Mouse (Mus musculus) embryonic fibroblast, embryonic 13.5 days (primary cell): ENCODE data around the gene Siva1. TPM values are rescaled to one million over a fixed set of nuclear protein-coding genes. Genes with fewer than 3 reads are reported as not detected.

Experiments
- H3K27ac ChIP-seq: 2 replicates; pipeline ENCODE4 v1.5.1; 2012; ENCODE audit warnings: low read length, control low read depth, inconsistent platforms; ENCODE audit not compliant: insufficient read depth
- H3K4me1 ChIP-seq: 2 replicates; pipeline ENCODE4 v1.6.1; 2011; ENCODE audit warnings: low read length; ENCODE audit not compliant: control insufficient read depth, insufficient read depth
- H3K4me3 ChIP-seq: 2 replicates; pipeline ENCODE4 v1.5.1; 2011; ENCODE audit warnings: mild to moderate bottlenecking, control low read depth, low read length; ENCODE audit not compliant: insufficient read depth
- CTCF ChIP-seq: IDR thresholded peaks from 2 replicates; pipeline ENCODE4 v1.5.1; 2011; ENCODE audit warnings: mild to moderate bottlenecking, control low read depth, low read length, moderate library complexity, borderline replicate concordance; ENCODE audit not compliant: insufficient read depth
- POLR2A ChIP-seq: IDR thresholded peaks from 2 replicates; pipeline ENCODE4 v1.6.1; 2011; ENCODE audit warnings: low read depth, mild to moderate bottlenecking, control low read depth, low read length, moderate library complexity
- polyA plus RNA-seq: library from polyadenylated mRNA; stranded (reverse); fragments of >200 nt; gene quantifications from 2 replicates; pipeline ENCODE4 v1.2.4, GENCODE M21; 2011; ENCODE audit warnings: low read depth; ENCODE audit not compliant: missing spikeins, insufficient read length

Siva1 gene
- polyA plus RNA-seq, 1 experiment = 93.5 TPM

GRCm38 (mm10) chr12:112658619-112659018 is 14.1 kb downstream of the Siva1 start:
- no peak overlapping the region for H3K27ac ChIP-seq
- no peak overlapping the region for H3K4me3 ChIP-seq
- H3K4me1 ChIP-seq = no peaks in the 10 kb centered on the region
- no peak for TF ChIP-seq CTCF
- TF ChIP-seq POLR2A = no peak

GRCm38 (mm10) chr12:112659109-112659508 is 14.6 kb downstream of the Siva1 start:
- TF ChIP-seq POLR2A (no peak), CTCF (peak; percentile 10; the same call in 1 of the 2 replicates)
- Histone ChIP-seq H3K27ac (no peak overlapping the region), H3K4me3 (no peak overlapping the region), H3K4me1 (no peaks in the 10 kb centered on the region)

GRCm38 (mm10) chr12:112660576-112661326 is 16.3 kb downstream of the Siva1 start:
- TF ChIP-seq CTCF (no peak), POLR2A (no peak)
- Histone ChIP-seq H3K27ac (no peak overlapping the region), H3K4me3 (no peak overlapping the region), H3K4me1 (no peaks in the 10 kb centered on the region)

- TF ChIP-seq CTCF (no peak), POLR2A (no peak)
- no peaks in the 10 kb centered on the region for H3K4me1 ChIP-seq
- no peak overlapping the region for H3K4me3 ChIP-seq
- no peak overlapping the region for H3K27ac ChIP-seq
Observed at GRCm38 (mm10) chr12:112661327-112661605, 16.8 kb downstream of the Siva1 start.

- Histone ChIP-seq H3K27ac (no peak overlapping the region), H3K4me1 (no peaks in the 10 kb centered on the region), H3K4me3 (no peak overlapping the region)
- TF ChIP-seq POLR2A = no peak
- TF ChIP-seq CTCF = no peak
Observed at GRCm38 (mm10) chr12:112661851-112662250, 17.4 kb downstream of the Siva1 start.

GRCm38 (mm10) chr12:112663303-112663702 is 18.8 kb downstream of the Siva1 start:
- Histone ChIP-seq H3K4me1 (no peaks in the 10 kb centered on the region), H3K27ac (no peak overlapping the region), H3K4me3 (no peak overlapping the region)
- TF ChIP-seq CTCF (no peak), POLR2A (no peak)

- Histone ChIP-seq H3K4me3 (no peak overlapping the region), H3K27ac (no peak overlapping the region), H3K4me1 (no peaks in the 10 kb centered on the region)
- TF ChIP-seq POLR2A (no peak), CTCF (no peak)
Observed at GRCm38 (mm10) chr12:112663716-112664115, 19.2 kb downstream of the Siva1 start.

GRCm38 (mm10) chr12:112664124-112664523 is 19.6 kb downstream of the Siva1 start:
- no peak overlapping the region for H3K27ac ChIP-seq
- no peaks in the 10 kb centered on the region for H3K4me1 ChIP-seq
- TF ChIP-seq CTCF (no peak), POLR2A (no peak)
- H3K4me3 ChIP-seq = no peak overlapping the region

- Histone ChIP-seq H3K4me3 (no peak overlapping the region), H3K27ac (no peak overlapping the region), H3K4me1 (no peaks in the 10 kb centered on the region)
- TF ChIP-seq POLR2A (no peak), CTCF (no peak)
Observed at GRCm38 (mm10) chr12:112664656-112665055, 20.2 kb downstream of the Siva1 start.

GRCm38 (mm10) chr12:112665445-112665844 is 21.0 kb downstream of the Siva1 start:
- Histone ChIP-seq H3K27ac (no peak overlapping the region), H3K4me1 (no peaks in the 10 kb centered on the region), H3K4me3 (no peak overlapping the region)
- TF ChIP-seq CTCF (no peak), POLR2A (no peak)
